In genomic region chr14:30630811-30631576, GRCm38 (mm10) we compare ENCODE assay signal across 8 mouse cellular contexts. TPM values are rescaled to one million over a fixed set of nuclear protein-coding genes. Genes with fewer than 3 reads are reported as not detected.
DNase-seq lines count a peak whose midpoint lies in the region; TF ChIP-seq lines count a peak whose summit lies in the region.

No protein-coding gene starts in this region.

- H3K27me3 ChIP-seq in spleen, adult 2 months (ENCODE audit: control insufficient read depth, insufficient read depth, low read length), result no peaks in the 10 kb centered on the region
- no peaks in the 10 kb centered on the region for H3K27me3 ChIP-seq in splenic B cell, adult 2 months (ENCODE audit: control insufficient read depth, insufficient read depth, low read length, poor library complexity, severe bottlenecking)

- no peak for TF ChIP-seq CTCF in spleen, adult 2 months (IDR thresholded peaks at IDR 0.05; ENCODE audit: extremely low read depth, insufficient read depth, insufficient read length, insufficient replicate concordance)

- H3K4me3 ChIP-seq in spleen, adult 2 months (ENCODE audit: extremely low read depth, insufficient read depth, insufficient read length), result no peak overlapping the region

- H3K4me1 ChIP-seq in spleen, adult 2 months (ENCODE audit: control insufficient read depth, insufficient read depth, insufficient read length), result peaks cover 43% of the 10 kb centered on the region

- WGBS in spleen, adult 2 months, result 19% methylated on average over 5 of the region's 5 CpGs

- no peak for DNase-seq in spleen, adult 2 months (ENCODE audit: low read depth in 1 of 2, low spot score in 2 of 2)
- no peak for DNase-seq in spleen, postnatal 14 days (ENCODE audit: low spot score in 2 of 2)
- DNase-seq in gastrocnemius, adult 8-10 months (ENCODE audit: low spot score in 2 of 2), result peak; percentile 49 to 63
- peak; percentile 59 to 87 for DNase-seq in kidney, postnatal 25 days
- peak; percentile 57 for DNase-seq in splenic B cell, adult 2 months (ENCODE audit: low read depth, low spot score)
- no peak for DNase-seq in adrenal gland, postnatal 4 days (ENCODE audit: low spot score in 2 of 2)
- DNase-seq in layer of hippocampus, postnatal 25 days (ENCODE audit: extremely low spot score in 1 of 2, low spot score in 1 of 2), result no peak
- DNase-seq in c-Kit-positive CD71-positive TER-119-positive erythroid progenitor cells, embryonic 14.5 days (ENCODE audit: low spot score), result no peak

- TF ChIP-seq POLR2A in spleen, adult 2 months (IDR thresholded peaks at IDR 0.05; ENCODE audit: low read depth, low read length), result no peak

- H3K27ac ChIP-seq in spleen, adult 2 months (ENCODE audit: insufficient read depth, low read length), result peak overlapping the region; percentile 87

- no peaks in the 10 kb centered on the region for H3K36me3 ChIP-seq in spleen, adult 2 months (ENCODE audit: control insufficient read depth, insufficient read depth, low read length)
- H3K36me3 ChIP-seq in splenic B cell, adult 2 months (ENCODE audit: control insufficient read depth, insufficient read depth, low read length, poor library complexity, severe bottlenecking), result no peaks in the 10 kb centered on the region

RNA-seq across cellular contexts. Expression of gene Prkcd, which starts 5.0 kb away (rescaled TPM):
- 187 and 226 TPM in 2 replicates for polyA plus RNA-seq in spleen, adult 2 months (2012; rRNA removed)
- total RNA-seq in gastrocnemius, adult 8-10 months (2022), result 1 to 10 TPM; 2.3 to 8.6 (median 7.3) TPM
- 100 to 1,000 TPM; 197 to 224 TPM for total RNA-seq in adrenal gland, postnatal 4 days (2021)
- 10 to 100 TPM; 27.3 to 30.6 TPM for total RNA-seq in layer of hippocampus, postnatal 25 days (2021)

RNA-seq across cellular contexts. Expression of gene Rft1, which starts 23.2 kb away (rescaled TPM):
- 8.5 and 8.6 TPM in 2 replicates for polyA plus RNA-seq in spleen, adult 2 months (2012; rRNA removed)
- 1 to 10 TPM; 4.5 to 5.6 (median 4.9) TPM for total RNA-seq in gastrocnemius, adult 8-10 months (2022)
- 10 to 100 TPM; 32.8 to 36.3 TPM for total RNA-seq in adrenal gland, postnatal 4 days (2021)
- 10 to 100 TPM; 10.1 to 11.3 TPM for total RNA-seq in layer of hippocampus, postnatal 25 days (2021)

Comparison
In these comparisons a context has a peak if more than half of its experiments do, and no peak if none do; other contexts are left out.
1. DNase-seq: peak in gastrocnemius, adult 8-10 months (2 of 2), kidney, postnatal 25 days (2 of 2) and splenic B cell, adult 2 months (single experiment); none in spleen, adult 2 months (0 of 2), spleen, postnatal 14 days (0 of 2), adrenal gland, postnatal 4 days (0 of 2), layer of hippocampus, postnatal 25 days (0 of 2) and c-Kit-positive CD71-positive TER-119-positive erythroid progenitor cells, embryonic 14.5 days (single experiment).
2. RNA of gene Prkcd, which starts 5.0 kb away (total RNA-seq): 197 to 224 TPM in adrenal gland, postnatal 4 days; 27.3 to 30.6 TPM in layer of hippocampus, postnatal 25 days and 2.3 to 8.6 TPM in gastrocnemius, adult 8-10 months; every median in the first group is over 4 times any median in the second.